Mouse (Mus musculus) heart, embryonic 14.5 days (tissue): ENCODE results near the gene Trim40. TPM values are rescaled to one million over a fixed set of nuclear protein-coding genes. Genes with fewer than 3 reads are reported as not detected.

ENCODE experiments used
- ATAC-seq: fragments of 200-750 bp; cut with Nextera tagmentation; 2 replicates; pipeline ENCODE4 v1.8.0; 2017; ENCODE audit warnings: low read depth, moderate TSS enrichment; ENCODE audit not compliant: insufficient number of reproducible peaks, insufficient read depth, low FRiP score
- H3K27ac ChIP-seq, 2 experiments: fragments of 200-500 bp in 1 of 2; fragments of 300-500 bp in 1 of 2; sonication (generic) in 1 of 2; replicated peaks in 1 of 2; 2 replicates each; pipeline ENCODE4 v1.5.1; 2012 to 2014; ENCODE audit warnings: low read depth in 2 of 2, low read length in 2 of 2, control low read depth in 1 of 2, mild to moderate bottlenecking in 1 of 2, mixed read lengths in 1 of 2; ENCODE audit not compliant: control insufficient read depth in 1 of 2, insufficient read depth in 1 of 2
- H3K27me3 ChIP-seq: fragments of 300-500 bp; sonication (generic); 2 replicates; pipeline ENCODE4 v1.6.1; 2014; ENCODE audit warnings: mild to moderate bottlenecking, low read length, control low read depth; ENCODE audit not compliant: control insufficient read depth, insufficient read depth
- H3K36me3 ChIP-seq: fragments of 300-500 bp; sonication (generic); 2 replicates; pipeline ENCODE4 v1.6.1; 2014; ENCODE audit warnings: mild to moderate bottlenecking, control low read depth, low read length, mixed read lengths; ENCODE audit not compliant: control insufficient read depth, insufficient read depth
- H3K4me1 ChIP-seq, 2 experiments: fragments of 200-500 bp in 1 of 2; fragments of 300-500 bp in 1 of 2; sonication (generic) in 1 of 2; 2 replicates each; pipeline ENCODE4 v1.6.1; 2012 to 2014; ENCODE audit warnings: low read length in 2 of 2, control low read depth in 1 of 2, mixed read lengths in 1 of 2; ENCODE audit not compliant: control insufficient read depth in 2 of 2, insufficient read depth in 2 of 2
- H3K4me2 ChIP-seq: fragments of 300-500 bp; sonication (generic); 2 replicates; pipeline ENCODE4 v1.6.1; 2014; ENCODE audit warnings: mild to moderate bottlenecking, low read length
- H3K4me3 ChIP-seq, 2 experiments: fragments of 200-500 bp in 1 of 2; fragments of 300-500 bp in 1 of 2; sonication (generic) in 1 of 2; 2 replicates each; pipeline ENCODE4 v1.5.1; 2012 to 2014; ENCODE audit warnings: low read length in 2 of 2, mild to moderate bottlenecking in 2 of 2, control low read depth in 1 of 2, low read depth in 1 of 2, moderate library complexity in 1 of 2; ENCODE audit not compliant: control insufficient read depth in 1 of 2, insufficient read depth in 1 of 2
- H3K9ac ChIP-seq: fragments of 300-500 bp; sonication (generic); 2 replicates; pipeline ENCODE4 v1.6.1; 2014; ENCODE audit warnings: mild to moderate bottlenecking, low read length
- H3K9me3 ChIP-seq: fragments of 300-500 bp; sonication (generic); 2 replicates; pipeline ENCODE4 v1.6.1; 2016; ENCODE audit warnings: low read length, control low read depth; ENCODE audit not compliant: control insufficient read depth
- WGBS: fragments of 180-500 bp; shearing (Covaris S2); extraction: QIAGEN DNeasy Blood & Tissue Kit; methylation state at CpG from one replicate; pipeline ENCODE4 v1.1.7; 2014; 5-methylcytosine and 5-hydroxymethylcytosine counted together
- polyA plus RNA-seq: library from polyadenylated mRNA; unstranded; fragments of >200 nt; fragmentation: Nextera tagmentation; extraction: Ambion mirVana; gene quantifications from 2 replicates; pipeline ENCODE4 v1.2.1, GENCODE M21; 2014

The Trim40 gene
- polyA plus RNA-seq, 1 experiment from 2014 or later = not detected

DNA sequence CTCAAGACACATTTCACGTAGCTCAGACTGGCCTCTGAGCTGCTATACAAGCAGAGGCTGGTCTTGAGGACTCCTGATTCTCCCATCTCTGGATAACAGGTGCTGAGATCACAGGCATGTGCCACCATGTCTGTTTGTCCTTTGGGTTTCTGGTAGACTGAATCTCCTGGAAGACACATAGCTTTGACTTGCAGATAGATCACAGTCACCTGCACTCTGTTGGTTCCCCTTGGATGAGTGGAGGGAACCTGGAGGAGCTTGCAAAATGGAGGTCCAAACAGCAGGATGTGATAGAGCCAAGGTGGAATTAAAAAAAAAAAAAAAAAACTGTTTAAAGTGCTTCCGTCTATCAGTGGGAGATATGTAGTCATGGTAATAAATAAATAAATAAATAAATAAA, 21.1 kb downstream of the Trim40 start:
- no peak for ATAC-seq
- no peak overlapping the region for H3K4me3 ChIP-seq
- no peak overlapping the region for H3K27ac ChIP-seq
- H3K4me1 ChIP-seq = peaks cover 2 to 7% of the 10 kb centered on the region in 2 experiments; a peak in 1 of 4 replicates
- no peak overlapping the region for H3K4me2 ChIP-seq
- no peaks in the 10 kb centered on the region for H3K9me3 ChIP-seq
- H3K27me3 ChIP-seq = peaks cover 28% of the 10 kb centered on the region
- no peak overlapping the region for H3K9ac ChIP-seq
- no peaks in the 10 kb centered on the region for H3K36me3 ChIP-seq
- 80% methylated on average over 2 of the region's 2 CpGs for WGBS

DNA sequence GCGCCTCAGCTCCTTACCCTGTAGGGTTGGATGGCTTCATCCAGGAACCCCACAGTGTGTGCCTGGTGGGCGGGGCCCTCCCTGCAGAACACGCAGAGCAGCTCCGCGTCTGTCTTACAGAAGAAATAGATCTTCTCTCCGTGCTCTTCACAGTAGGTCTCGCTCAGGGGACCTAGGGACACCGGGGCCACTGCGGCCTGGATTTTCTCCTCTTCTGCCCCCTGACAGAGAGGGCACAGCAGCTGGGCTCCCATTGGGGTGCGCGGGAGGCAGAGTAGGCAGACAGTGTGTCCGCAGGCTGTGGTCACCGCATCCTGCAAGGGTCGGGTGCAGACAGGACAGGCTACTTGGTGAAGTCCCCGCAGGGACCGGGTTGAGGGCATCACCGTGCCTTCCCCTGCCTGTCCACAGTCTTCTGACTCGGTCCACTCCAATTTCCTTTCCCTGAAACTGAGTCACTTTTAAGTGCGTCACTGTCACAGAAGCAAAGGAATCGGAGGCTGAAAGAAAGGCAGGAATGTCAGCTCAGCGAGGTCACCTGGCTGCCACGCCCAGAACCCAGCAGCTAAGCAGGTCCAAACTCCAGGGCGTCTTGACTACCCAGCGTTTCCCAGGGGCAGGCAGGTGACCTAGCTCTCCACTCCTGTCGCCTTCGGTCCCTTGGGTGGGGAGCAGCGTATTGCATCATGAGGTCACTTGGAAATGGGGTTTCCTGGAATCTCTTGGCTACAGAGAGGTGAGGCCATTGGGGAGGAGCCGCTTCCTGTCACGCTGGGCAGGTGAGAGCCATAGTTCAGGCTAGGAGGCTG, 23.0 kb downstream of the Trim40 start, which contains the start of gene Trim15:
Gene Trim15 (minus strand): TSS at position 492 of the 809 bp plus-strand sequence.
- H3K27me3 ChIP-seq = peaks cover 28% of the 10 kb centered on the region
- no peak within 1 kb of the TSS for H3K27ac ChIP-seq
- H3K4me2 ChIP-seq = peak within 1 kb of the TSS; percentile 44
- no peaks in the 10 kb centered on the region for H3K9me3 ChIP-seq
- peaks cover 2 to 7% of the 10 kb centered on the region in 2 experiments; a peak in 1 of 4 replicates for H3K4me1 ChIP-seq
- no peaks in the 10 kb centered on the region for H3K36me3 ChIP-seq
- H3K4me3 ChIP-seq = peak within 1 kb of the TSS in 1 of 2 experiments; percentile 20; a peak in 2 of 4 replicates
- no peak within 1 kb of the TSS for H3K9ac ChIP-seq
- ATAC-seq = 0 out of 2 replicates have a peak, but pooled peaks have one; percentile 31
- 13% methylated on average over 29 of the region's 29 CpGs for WGBS

GRCm38 (mm10) chr17:36861680-36862079, 28.2 kb downstream of the Trim40 start:
- no peak overlapping the region for H3K9ac ChIP-seq
- WGBS = 62% methylated on average over 2 of the region's 2 CpGs
- no peak overlapping the region for H3K4me2 ChIP-seq

GRCm38 (mm10) chr17:36858181-36858580, 31.7 kb downstream of the Trim40 start:
- no peak overlapping the region for H3K9ac ChIP-seq
- no peaks in the 10 kb centered on the region; the same call in 1 of the 2 replicates for H3K27me3 ChIP-seq
- H3K9me3 ChIP-seq = no peaks in the 10 kb centered on the region
- H3K36me3 ChIP-seq = peaks cover 64% of the 10 kb centered on the region
- WGBS = 85% methylated on average over 3 of the region's 3 CpGs
- no peak overlapping the region for H3K27ac ChIP-seq
- H3K4me1 ChIP-seq = no peaks in the 10 kb centered on the region
- no peak for ATAC-seq
- H3K4me2 ChIP-seq = no peak overlapping the region
- H3K4me3 ChIP-seq = no peak overlapping the region

More at GRCm38 (mm10) chr17:36861680-36862079, 28.2 kb downstream of the Trim40 start:
- Histone ChIP-seq H3K27ac (no peak overlapping the region), H3K9me3 (no peaks in the 10 kb centered on the region), H3K36me3 (peaks cover 30% of the 10 kb centered on the region), H3K4me3 (no peak overlapping the region), H3K27me3 (peaks cover 17% of the 10 kb centered on the region), H3K4me1 (peaks cover 0 to under 1% of the 10 kb centered on the region in 2 experiments; a peak in 1 of 4 replicates)
- no peak for ATAC-seq

DNA sequence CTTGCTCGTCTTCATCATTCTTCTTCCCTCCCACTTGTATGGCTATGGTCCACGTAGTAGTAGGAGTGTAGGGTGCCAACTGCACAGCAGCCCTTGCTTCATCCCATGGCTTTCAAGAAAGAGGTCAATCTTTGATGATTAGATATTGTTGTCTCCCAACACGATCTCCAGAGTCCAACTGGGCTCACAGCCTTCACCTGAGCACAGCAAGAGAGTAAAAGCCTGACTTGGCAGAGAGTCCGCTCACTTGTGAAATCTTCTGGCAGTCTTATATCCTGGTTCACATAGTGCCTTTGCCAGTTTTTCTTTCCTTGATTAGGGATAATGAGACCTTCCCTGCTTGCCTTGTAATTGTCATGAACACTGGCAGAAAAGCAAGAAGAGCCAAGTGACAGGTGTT, 33.7 kb downstream of the Trim40 start:
- no peak overlapping the region for H3K9ac ChIP-seq
- no peak for ATAC-seq
- H3K4me3 ChIP-seq = no peak overlapping the region
- H3K4me1 ChIP-seq = no peaks in the 10 kb centered on the region
- no peaks in the 10 kb centered on the region for H3K9me3 ChIP-seq
- WGBS = 91% methylated on average over 4 of the region's 4 CpGs
- H3K4me2 ChIP-seq = no peak overlapping the region
- H3K36me3 ChIP-seq = peaks cover 83% of the 10 kb centered on the region
- H3K27ac ChIP-seq = no peak overlapping the region
- no peaks in the 10 kb centered on the region for H3K27me3 ChIP-seq

GRCm38 (mm10) chr17:36855484-36855883, 34.4 kb downstream of the Trim40 start:
- no peaks in the 10 kb centered on the region for H3K27me3 ChIP-seq
- H3K27ac ChIP-seq = no peak overlapping the region
- no peaks in the 10 kb centered on the region for H3K4me1 ChIP-seq
- H3K36me3 ChIP-seq = peaks cover 91% of the 10 kb centered on the region
- 89% methylated on average over 3 of the region's 3 CpGs for WGBS
- no peaks in the 10 kb centered on the region for H3K9me3 ChIP-seq
- H3K4me3 ChIP-seq = no peak overlapping the region
- H3K4me2 ChIP-seq = no peak overlapping the region
- no peak overlapping the region for H3K9ac ChIP-seq
- ATAC-seq = no peak

GRCm38 (mm10) chr17:36851627-36852026, 38.3 kb downstream of the Trim40 start:
- H3K9me3 ChIP-seq = no peaks in the 10 kb centered on the region
- no peak overlapping the region for H3K9ac ChIP-seq
- H3K4me3 ChIP-seq = no peak overlapping the region
- WGBS = 52% methylated on average over 5 of the region's 5 CpGs
- H3K36me3 ChIP-seq = peaks cover 62% of the 10 kb centered on the region
- H3K27ac ChIP-seq = no peak overlapping the region
- no peaks in the 10 kb centered on the region for H3K27me3 ChIP-seq
- H3K4me2 ChIP-seq = no peak overlapping the region
- no peak for ATAC-seq
- H3K4me1 ChIP-seq = no peaks in the 10 kb centered on the region
